Mouse (Mus musculus) embryonic facial prominence, embryonic 14.5 days (tissue): Measurements from ENCODE around the gene Slc25a48. TPM values are rescaled to one million over a fixed set of nuclear protein-coding genes. Genes with fewer than 3 reads are reported as not detected.
A peak's percentile ranks its signal among the peaks of the same experiment; 100 is the strongest.

Experiments
- ATAC-seq: fragments of 200-750 bp; cut with Nextera tagmentation; 2 replicates; pipeline ENCODE4 v1.8.0; 2017; ENCODE audit warnings: low read depth, moderate number of reproducible peaks, moderate TSS enrichment
- DNase-seq: peaks from one replicate; pipeline ENCODE4 v3.0.0-alpha.2; 2015; ENCODE audit warnings: low spot score
- H3K27ac ChIP-seq: fragments of 300-500 bp; sonication (generic); replicated peaks from 2 replicates; pipeline ENCODE4 v1.5.1; 2014; ENCODE audit warnings: low read depth, mild to moderate bottlenecking, low read length, moderate library complexity
- H3K27me3 ChIP-seq: fragments of 300-500 bp; sonication (generic); replicated peaks from 2 replicates; pipeline ENCODE4 v1.6.1; 2014; ENCODE audit warnings: low read length; ENCODE audit not compliant: control insufficient read depth, insufficient read depth
- H3K36me3 ChIP-seq: fragments of 300-500 bp; sonication (generic); 2 replicates; pipeline ENCODE4 v1.6.1; 2014; ENCODE audit warnings: low read length, mixed read lengths; ENCODE audit not compliant: control insufficient read depth, insufficient read depth
- H3K4me1 ChIP-seq: fragments of 300-500 bp; sonication (generic); 2 replicates; pipeline ENCODE4 v1.6.1; 2014; ENCODE audit warnings: antibody characterized with exemption, low read length; ENCODE audit not compliant: control insufficient read depth, insufficient read depth
- H3K4me2 ChIP-seq: fragments of 300-500 bp; sonication (generic); 2 replicates; pipeline ENCODE4 v1.6.1; 2014; ENCODE audit warnings: low read depth, mild to moderate bottlenecking, low read length, moderate library complexity, mixed read lengths
- H3K4me3 ChIP-seq: fragments of 300-500 bp; sonication (generic); 2 replicates; pipeline ENCODE4 v1.5.1; 2014; ENCODE audit warnings: low read depth, mild to moderate bottlenecking, low read length
- H3K9ac ChIP-seq: fragments of 300-500 bp; sonication (generic); 2 replicates; pipeline ENCODE4 v1.6.1; 2014; ENCODE audit warnings: low read depth, mild to moderate bottlenecking, low read length, moderate library complexity, mixed read lengths
- H3K9me3 ChIP-seq: fragments of 300-500 bp; sonication (generic); 2 replicates; pipeline ENCODE4 v1.6.1; 2016; ENCODE audit warnings: low read length; ENCODE audit not compliant: control insufficient read depth
- WGBS: fragments of 180-500 bp; shearing (Covaris S2); extraction: QIAGEN DNeasy Blood & Tissue Kit; methylation state at CpG from one replicate; pipeline ENCODE4 v1.1.7; 2014; 5-methylcytosine and 5-hydroxymethylcytosine counted together
- polyA plus RNA-seq: library from polyadenylated mRNA; unstranded; fragments of >200 nt; fragmentation: Nextera tagmentation; extraction: Ambion mirVana; gene quantifications from 2 replicates; pipeline ENCODE4 v1.2.1, GENCODE M21; 2014

Gene Slc25a48
- polyA plus RNA-seq, 1 experiment from 2014 or later, result 0.45 TPM

GRCm38 (mm10) chr13:56506871-56507496 lies 68.8 kb downstream of the Slc25a48 start:
- Histone ChIP-seq H3K9me3 (0 out of 2 replicates have a peak, but pooled peaks cover 4% of the 10 kb centered on the region), H3K4me3 (no peak overlapping the region), H3K36me3 (no peaks in the 10 kb centered on the region), H3K27ac (no peak overlapping the region), H3K4me1 (no peaks in the 10 kb centered on the region), H3K27me3 (no peaks in the 10 kb centered on the region), H3K9ac (no peak overlapping the region), H3K4me2 (no peak overlapping the region)
- ATAC-seq, result no peak
- no peak for DNase-seq
- WGBS, result 71% methylated on average over 6 of the region's 6 CpGs

- H3K27ac ChIP-seq, result no peak overlapping the region
- WGBS, result 84% methylated on average over 2 of the region's 2 CpGs
- H3K4me2 ChIP-seq, result no peak overlapping the region
- no peak for DNase-seq
- ATAC-seq, result no peak
- no peak overlapping the region for H3K9ac ChIP-seq
- no peaks in the 10 kb centered on the region for H3K27me3 ChIP-seq
- 0 out of 2 replicates have a peak, but pooled peaks cover 4% of the 10 kb centered on the region for H3K9me3 ChIP-seq
- no peak overlapping the region for H3K4me3 ChIP-seq
- no peaks in the 10 kb centered on the region for H3K4me1 ChIP-seq
- H3K36me3 ChIP-seq, result no peaks in the 10 kb centered on the region
Observed at GRCm38 (mm10) chr13:56509796-56510195, 71.6 kb downstream of the Slc25a48 start.

DNA sequence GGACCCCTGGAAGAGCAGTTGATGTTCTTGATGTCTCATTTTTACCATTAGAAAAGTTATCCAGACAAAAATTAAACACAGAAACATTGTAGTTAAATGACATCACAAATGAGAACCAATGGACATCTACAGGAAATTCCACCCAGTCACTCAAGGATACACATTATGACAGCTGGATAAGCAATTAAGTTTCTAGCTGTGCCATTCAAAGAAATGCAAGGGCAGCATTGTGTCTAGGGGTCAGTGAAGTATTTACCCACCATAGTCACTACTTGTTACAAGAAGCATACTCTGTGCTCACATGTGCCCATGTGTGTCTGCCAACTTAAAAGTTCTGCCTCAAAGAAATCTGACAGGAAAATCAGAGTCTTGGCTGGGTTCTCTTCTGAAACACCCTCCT lies 75.4 kb downstream of the Slc25a48 start:
- Histone ChIP-seq H3K9ac (no peak overlapping the region), H3K27ac (no peak overlapping the region), H3K9me3 (no peaks in the 10 kb centered on the region), H3K4me2 (no peak overlapping the region), H3K36me3 (no peaks in the 10 kb centered on the region), H3K4me1 (no peaks in the 10 kb centered on the region), H3K4me3 (no peak overlapping the region), H3K27me3 (no peaks in the 10 kb centered on the region)
- DNase-seq (no peak), ATAC-seq (no peak)

GRCm38 (mm10) chr13:56516311-56516710 lies 78.2 kb downstream of the Slc25a48 start:
- no peak for DNase-seq
- no peaks in the 10 kb centered on the region for H3K36me3 ChIP-seq
- ATAC-seq, result no peak
- no peak overlapping the region for H3K27ac ChIP-seq
- WGBS, result 64% methylated on average over 4 of the region's 4 CpGs
- H3K4me1 ChIP-seq, result no peaks in the 10 kb centered on the region
- H3K4me2 ChIP-seq, result no peak overlapping the region
- no peak overlapping the region for H3K9ac ChIP-seq
- H3K4me3 ChIP-seq, result no peak overlapping the region
- no peaks in the 10 kb centered on the region for H3K9me3 ChIP-seq
- no peaks in the 10 kb centered on the region for H3K27me3 ChIP-seq

- H3K9me3 ChIP-seq, result no peaks in the 10 kb centered on the region
- H3K36me3 ChIP-seq, result no peaks in the 10 kb centered on the region
- no peak overlapping the region for H3K4me2 ChIP-seq
- no peak for ATAC-seq
- H3K27ac ChIP-seq, result no peak overlapping the region
- WGBS, result 59% methylated on average over 7 of the region's 7 CpGs
- H3K9ac ChIP-seq, result no peak overlapping the region
- H3K4me3 ChIP-seq, result no peak overlapping the region
- H3K27me3 ChIP-seq, result no peaks in the 10 kb centered on the region
- no peaks in the 10 kb centered on the region for H3K4me1 ChIP-seq
- DNase-seq, result no peak
Observed at GRCm38 (mm10) chr13:56516816-56517215, 78.7 kb downstream of the Slc25a48 start.

DNA sequence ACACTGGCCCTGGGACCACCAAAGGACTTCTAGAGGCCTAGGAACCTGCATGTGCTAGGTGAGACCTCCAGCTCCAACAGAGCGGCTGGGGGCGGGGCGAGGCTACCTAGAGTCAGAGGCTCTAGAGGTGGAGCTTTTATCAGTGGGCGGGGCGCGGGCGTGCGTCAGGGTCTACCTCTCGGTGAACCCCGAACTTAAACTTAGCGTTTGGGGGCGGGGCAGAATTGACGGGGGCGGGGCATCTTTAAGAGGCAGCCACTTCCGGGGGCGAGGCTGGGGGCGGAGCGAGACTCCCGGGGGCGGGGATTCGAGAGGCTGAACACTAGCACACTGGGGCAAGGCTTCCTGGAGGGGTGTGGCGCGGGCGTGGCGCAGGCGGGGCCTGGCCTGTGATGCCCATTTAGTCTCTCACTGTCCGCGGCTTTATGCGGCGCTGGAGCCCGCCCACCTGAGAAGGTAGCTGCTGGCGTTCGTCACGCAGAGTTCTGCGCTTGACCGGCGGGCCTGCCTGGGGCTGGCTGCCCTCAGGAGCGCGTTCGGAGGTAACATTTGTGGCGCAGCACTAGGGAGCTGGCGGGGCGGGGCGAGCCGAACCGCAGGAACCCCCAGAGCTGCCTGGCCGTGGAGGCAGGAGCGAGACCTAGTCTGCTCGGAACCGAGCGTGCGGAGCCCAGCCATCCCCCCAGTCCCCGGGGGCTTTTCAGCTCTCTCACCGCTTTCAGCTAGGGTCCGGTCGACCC lies 84.1 kb downstream of the Slc25a48 start, which contains the start of gene Fbxl21:
TSS of gene Fbxl21 (plus strand) at position 392 of the 740 bp plus-strand sequence.
- H3K27ac ChIP-seq, result no peak within 1 kb of the TSS; the same call in 1 of the 2 replicates
- peak within 1 kb of the TSS; percentile 69 for H3K9ac ChIP-seq
- H3K9me3 ChIP-seq, result no peaks in the 10 kb centered on the region
- H3K36me3 ChIP-seq, result no peaks in the 10 kb centered on the region
- peak within 1 kb of the TSS; percentile 96 for H3K4me2 ChIP-seq
- H3K4me3 ChIP-seq, result peak within 1 kb of the TSS; percentile 73
- H3K4me1 ChIP-seq, result 0 out of 2 replicates have a peak, but pooled peaks cover 3% of the 10 kb centered on the region
- DNase-seq (peak; percentile 95), ATAC-seq (peak; percentile 100)
- under 1% methylated on average over 35 of the region's 56 CpGs for WGBS
- no peaks in the 10 kb centered on the region for H3K27me3 ChIP-seq

DNA sequence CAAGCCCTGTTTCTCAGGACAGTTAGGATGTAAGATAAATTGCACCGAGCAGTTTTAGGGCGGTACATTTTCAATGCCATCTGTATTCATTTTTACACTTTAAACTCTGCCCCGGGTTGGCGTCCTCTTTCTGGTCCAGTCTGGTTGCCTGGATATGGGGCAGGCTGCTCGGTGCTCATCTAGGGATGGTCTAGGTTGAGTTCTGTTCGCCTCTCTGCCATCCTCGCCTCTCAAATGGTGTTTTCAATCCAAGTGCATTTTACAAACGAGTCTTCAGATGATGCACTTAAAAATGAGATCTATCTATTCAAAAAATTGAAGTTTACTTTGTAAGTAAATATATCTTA lies 84.6 kb downstream of the Slc25a48 start:
- Histone ChIP-seq H3K4me3 (peak overlapping the region; percentile 73), H3K4me2 (peak overlapping the region; percentile 96), H3K27ac (no peak overlapping the region; the same call in 1 of the 2 replicates), H3K9ac (peak overlapping the region; percentile 69), H3K4me1 (0 out of 2 replicates have a peak, but pooled peaks cover 3% of the 10 kb centered on the region), H3K36me3 (no peaks in the 10 kb centered on the region), H3K27me3 (no peaks in the 10 kb centered on the region), H3K9me3 (no peaks in the 10 kb centered on the region)
- DNase-seq (no peak), ATAC-seq (no peak; the same call in 1 of the 2 replicates)
- WGBS, result 5% methylated on average over 8 of the region's 8 CpGs
